Mouse (Mus musculus) megakaryocyte-erythroid progenitor cell, adult 5-6 weeks (primary cell): ENCODE results near the gene Lemd2. TPM values are rescaled to one million over a fixed set of nuclear protein-coding genes. Genes with fewer than 3 reads are reported as not detected.

ENCODE experiments used
- ATAC-seq: replicated peaks from 2 replicates; pipeline ENCODE4 v1.8.0; 2016; ENCODE audit warnings: mild to moderate bottlenecking, inconsistent platforms; ENCODE audit not compliant: severe bottlenecking, poor library complexity, low FRiP score, low TSS enrichment
- total RNA-seq, 2 experiments: library from RNA; stranded (forward) in 1 of 2; stranded (reverse) in 1 of 2; fragments of 200-1000, 215-1000 nt in 1 of 2; fragments of >200 nt in 1 of 2; fragmentation: Nextera tagmentation in 1 of 2; gene quantifications; 2 replicates each; pipeline ENCODE4 v1.2.3; 2014 to 2017

The Lemd2 gene
- total RNA-seq, 2 experiments from 2014 or later: 26.5 to 31.4 TPM

DNA sequence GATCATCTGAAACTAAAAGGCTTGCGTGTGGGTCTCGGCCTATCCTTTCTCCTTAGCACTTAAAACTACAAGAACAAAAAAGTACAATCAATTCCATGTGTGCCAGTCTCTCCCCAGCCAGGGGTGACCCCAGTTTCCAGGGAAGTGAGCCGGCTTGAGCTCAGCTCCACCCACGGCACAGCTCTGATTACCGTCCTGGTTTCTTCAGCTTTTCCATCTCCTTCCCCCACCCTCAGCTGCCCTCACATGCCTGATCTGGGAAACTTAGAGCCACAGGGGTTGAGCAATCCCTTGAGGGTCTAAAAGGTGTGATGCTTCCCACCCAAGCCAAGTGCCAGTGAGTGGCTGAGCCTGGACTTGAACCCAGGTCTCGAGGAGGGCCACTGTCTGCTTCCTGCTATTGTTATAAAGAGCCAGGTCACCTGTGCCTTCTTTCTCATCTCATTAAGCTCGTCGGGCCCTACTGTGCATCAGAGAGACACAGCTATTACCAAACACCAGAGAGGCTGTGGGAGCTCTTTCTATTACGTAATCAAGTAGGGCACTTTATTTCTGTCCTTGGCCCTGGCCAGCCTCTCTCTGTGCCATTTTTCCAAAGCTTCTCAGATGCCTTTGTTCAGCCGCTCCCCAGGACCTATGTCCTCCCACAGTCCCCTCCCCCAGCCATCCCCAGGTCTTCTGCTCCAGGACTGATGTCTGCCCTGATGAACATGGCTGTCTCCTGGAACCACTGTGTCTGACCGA, 34.1 kb downstream of the Lemd2 start:
- no peak for ATAC-seq

DNA sequence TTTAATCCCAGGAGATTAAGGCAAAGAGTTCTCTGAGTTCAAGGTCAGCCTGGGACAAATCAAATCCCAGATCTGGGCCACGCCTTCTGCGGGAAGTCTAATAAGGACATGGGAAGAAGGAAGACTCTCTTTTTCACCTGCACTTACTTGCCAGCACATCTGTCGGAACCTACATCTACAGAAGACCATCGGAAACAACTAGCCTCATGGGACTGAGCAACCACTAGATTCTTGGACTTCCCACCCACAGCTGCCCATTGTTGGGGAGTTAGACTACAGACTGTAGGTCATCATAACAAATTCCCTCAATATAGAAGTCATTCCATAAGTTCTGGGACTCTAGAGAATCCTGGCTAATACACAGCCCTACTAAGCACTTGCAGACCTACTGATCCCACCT, 35.7 kb downstream of the Lemd2 start:
- ATAC-seq: no peak

DNA sequence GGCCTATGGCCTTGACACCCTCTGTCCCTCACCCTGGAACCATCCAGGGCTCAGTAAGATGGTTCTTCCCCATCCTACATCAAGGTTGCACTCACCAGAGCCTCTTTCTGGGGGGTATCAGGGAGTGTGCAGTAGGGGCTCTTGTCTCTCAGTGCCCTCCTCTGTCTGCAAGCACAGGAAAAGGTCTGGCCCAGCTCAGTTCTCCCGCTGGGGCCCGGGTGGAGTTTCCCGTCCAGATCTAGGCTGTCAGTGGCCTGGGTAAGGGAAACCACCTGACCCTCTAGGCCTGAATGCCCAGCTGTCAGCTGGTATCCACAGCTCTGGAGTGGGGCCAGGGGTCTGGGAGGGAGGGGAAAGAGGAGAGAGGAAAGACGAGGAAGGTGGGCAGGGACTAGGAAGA, 36.7 kb downstream of the Lemd2 start, which contains the start of gene Ip6k3:
Ip6k3 (minus strand) TSS at position 251 of the 400 bp plus-strand sequence.
- ATAC-seq: no peak

DNA sequence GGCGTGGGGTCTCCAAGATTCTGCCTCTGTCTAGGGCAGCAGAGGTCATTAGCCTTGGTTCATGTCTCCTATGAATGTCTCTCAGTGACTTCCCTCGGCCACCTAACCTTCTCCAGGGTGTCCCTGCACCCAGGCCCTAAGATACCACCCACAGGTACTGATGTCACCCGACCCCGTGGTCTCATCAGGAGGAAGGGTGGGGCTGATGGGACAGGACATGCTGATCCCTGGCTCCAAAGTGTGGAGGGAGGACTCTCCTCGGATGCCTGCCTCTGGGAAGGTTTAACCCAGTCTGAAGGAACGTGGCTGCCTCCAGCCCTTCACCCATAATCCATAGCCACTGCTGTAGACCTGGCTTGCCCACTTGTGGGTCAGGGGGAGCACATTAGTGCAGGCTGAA, 37.4 kb downstream of the Lemd2 start:
- no peak for ATAC-seq

DNA sequence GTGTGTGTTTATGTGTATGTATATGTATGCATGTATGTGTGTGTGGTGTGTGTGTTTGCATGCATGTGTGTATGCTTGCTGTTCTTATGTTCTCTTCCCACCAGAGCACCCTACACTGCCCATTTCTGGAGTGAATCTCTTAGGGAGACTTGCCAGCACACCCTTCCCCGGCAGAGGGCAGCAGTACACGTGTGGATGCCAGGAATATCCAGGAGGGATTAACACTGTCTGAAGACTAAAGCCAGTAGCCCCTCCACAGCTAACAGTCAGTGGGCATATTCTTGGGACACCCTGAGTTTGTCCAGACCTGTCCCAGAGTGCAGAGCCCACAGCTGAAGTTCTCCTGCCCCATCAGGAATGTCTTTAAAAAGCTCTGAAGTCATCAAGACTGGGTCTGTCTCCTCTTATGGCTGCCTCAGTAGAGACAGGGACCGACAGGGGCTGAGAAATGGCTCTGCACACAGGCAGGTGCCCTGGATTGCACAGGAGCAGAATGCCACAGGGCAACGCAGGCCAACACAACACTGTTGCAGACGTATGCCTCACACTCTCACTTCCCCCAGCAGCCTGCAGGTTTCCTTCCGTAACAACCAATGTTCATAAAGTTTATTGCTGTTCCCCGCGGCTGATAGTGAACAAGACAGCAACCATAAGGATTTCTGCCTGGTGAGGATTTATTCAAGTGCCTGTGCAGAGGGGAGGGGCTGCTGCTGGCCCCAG, 39.1 kb downstream of the Lemd2 start:
- ATAC-seq: no peak

DNA sequence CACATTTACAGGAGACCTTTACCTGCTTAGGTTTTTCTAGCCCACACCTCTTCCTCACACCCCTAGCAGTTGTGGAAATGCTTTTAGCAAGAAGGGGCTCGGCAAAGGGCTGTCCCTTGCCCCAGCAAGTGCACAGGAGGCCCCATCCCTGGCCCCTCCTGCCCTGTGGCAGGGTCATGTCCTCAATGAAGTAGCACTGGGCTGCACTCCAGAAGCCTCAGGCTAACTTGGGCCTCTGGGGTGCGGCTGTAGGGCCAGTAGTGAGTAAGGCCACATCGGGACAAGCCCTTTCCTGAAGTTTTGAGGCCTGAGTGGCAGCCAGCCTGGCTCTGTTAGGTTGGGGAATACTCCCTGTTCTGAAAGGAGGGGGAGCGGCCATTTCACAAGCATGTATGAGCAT, 43.4 kb downstream of the Lemd2 start:
- no peak for ATAC-seq

DNA sequence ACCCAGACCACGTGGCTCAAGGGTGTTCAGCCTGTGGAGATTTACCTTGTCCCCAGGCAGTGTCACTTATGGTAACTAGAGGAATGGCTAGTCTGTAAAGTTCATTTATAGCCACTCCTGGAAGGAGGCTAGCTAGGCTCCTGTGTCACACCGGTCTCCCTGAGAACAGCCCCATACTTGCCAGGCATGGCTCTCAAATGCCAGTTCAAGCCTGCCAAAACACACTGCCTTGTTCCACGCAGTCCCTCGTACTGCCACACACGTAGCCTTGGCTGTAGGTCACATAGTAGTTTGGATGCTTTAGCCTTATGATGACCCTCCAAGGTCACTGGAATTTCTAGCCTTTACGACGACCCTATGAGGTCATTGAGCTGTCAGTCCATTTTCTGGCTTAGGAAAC, 45.1 kb downstream of the Lemd2 start:
- ATAC-seq: no peak

DNA sequence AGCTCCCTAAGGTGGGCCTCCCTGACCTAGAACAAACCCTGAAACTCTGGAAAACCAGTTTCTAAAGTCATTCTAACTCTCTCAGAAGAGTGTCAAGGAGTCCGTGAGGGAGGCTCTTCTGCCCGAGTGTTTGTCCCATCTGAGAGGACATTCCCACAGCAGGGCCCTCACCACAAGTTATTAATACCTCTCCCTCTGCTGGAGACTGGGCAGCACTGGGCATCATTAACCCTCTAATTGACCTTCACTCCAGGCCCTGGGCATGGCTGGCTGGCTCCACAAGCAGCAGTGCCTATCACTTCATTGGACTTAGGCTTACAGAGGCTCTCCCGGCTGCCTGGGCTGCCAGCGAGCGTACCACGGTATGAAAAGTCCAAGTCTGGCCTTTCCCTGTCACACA, 45.8 kb downstream of the Lemd2 start:
- no peak for ATAC-seq

DNA sequence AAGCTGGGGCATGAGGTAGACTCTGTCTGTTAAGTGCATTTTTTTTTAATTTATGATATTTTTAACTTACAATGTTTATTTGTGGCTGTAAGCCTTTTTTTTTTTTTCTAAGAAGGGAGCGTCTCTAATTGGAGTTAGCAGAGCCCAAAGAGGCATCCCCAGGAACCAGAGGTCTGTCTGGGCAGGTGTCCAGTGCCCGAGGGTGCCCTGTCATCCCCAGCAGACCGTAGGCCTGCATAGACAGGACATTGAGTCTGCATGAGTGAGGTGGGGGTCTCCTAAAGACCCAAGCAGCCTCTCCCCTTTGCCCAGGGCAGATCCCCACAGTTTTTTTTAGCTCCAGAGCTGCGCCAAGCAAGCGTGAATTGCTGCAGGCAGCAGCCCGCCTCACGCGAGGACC, 48.5 kb downstream of the Lemd2 start:
- no peak for ATAC-seq

DNA sequence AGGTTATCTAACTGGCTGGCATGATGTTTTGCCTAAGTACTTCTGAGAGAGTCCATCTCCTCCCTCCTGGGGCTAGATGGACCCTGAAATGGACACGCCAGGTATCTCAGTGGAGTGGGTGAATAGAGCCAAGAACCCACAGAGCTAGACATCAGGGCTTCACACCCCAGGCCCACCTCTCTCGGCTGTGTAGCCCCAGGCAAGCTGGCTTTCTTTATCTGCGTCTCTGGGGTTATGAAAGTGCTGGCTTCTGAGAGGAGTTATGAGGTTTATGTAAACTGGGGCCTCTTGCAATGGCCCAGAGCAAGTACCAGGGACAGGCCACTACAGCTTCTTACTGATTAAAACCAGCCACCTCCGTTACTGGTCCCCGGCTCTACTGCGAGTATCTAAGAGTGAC, 49.4 kb downstream of the Lemd2 start:
- no peak for ATAC-seq

DNA sequence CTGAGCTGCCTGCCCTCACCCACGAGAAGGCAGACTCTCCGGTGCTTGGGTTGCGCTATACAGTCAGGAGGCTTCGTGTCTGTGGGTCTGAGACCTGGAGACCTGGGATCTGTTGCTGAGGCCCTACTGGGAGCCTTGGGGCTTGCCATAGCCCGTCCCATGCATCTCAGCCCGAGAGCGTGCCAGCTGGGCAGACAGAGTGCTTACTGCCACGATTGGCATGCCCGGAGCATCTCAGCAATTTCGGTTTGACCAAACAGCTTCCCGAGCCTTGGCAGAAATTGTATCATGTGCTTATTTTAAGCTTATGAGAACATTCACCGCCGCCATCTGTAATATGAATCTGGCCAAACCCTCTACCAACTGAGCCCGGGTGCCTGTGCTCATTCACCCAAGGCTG, 50.0 kb downstream of the Lemd2 start:
- ATAC-seq: no peak

DNA sequence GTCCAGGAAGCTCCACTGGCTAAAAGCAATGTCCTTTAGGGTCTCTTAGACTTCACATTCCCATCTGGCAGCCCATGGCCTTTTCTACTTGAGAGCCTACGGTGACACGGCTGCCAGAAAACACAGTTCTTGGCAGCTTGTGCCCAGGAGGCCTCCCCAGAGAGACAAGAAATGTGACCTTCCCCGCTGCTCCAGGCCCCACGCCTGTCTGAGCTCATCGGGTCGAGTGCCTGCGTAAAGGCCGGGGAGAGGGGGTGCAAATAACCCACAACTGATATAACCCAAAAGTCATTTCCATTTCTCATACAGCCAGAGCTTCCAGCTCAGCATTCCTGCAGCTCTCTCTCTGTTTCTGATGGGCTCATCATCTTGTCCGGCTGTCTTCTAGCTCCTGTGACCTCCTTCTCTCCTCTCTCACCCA, 50.5 kb downstream of the Lemd2 start:
- ATAC-seq: no peak

DNA sequence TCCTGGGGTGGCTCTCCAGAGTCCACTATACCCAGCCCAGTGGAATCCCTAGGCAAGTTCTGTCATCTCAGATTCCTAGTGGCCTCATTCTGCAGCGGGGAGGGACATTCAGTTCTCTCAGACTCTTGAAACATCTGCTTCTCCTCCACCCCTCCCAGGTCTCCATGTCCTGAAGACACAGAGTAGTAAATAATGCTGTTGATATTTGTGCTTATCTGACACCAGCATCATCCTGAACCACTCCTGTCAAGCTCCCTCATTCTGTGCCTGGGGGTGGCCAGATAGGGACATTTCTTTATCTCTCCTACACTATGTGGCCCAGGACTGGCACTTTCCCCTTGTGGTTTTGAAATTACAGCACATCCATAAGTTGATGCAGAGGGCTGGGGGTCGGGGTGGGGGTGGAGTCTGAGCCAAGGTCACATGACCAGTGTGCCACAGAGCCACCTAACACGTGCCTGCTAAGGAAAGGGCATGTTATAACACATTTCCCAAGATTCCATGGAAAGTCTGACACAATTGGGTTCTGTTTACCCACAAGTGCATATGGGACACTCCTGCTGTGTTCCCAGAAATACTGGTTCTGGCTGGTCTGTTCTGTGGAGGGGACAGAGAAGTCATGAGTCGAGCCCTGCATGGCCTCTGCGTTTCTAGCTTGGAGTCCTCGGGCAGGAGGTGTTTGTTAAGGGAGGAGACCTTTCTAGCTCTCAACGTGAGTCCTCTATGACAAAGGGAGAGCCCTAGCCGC, 51.1 kb downstream of the Lemd2 start:
- peak; percentile 90 for ATAC-seq

DNA sequence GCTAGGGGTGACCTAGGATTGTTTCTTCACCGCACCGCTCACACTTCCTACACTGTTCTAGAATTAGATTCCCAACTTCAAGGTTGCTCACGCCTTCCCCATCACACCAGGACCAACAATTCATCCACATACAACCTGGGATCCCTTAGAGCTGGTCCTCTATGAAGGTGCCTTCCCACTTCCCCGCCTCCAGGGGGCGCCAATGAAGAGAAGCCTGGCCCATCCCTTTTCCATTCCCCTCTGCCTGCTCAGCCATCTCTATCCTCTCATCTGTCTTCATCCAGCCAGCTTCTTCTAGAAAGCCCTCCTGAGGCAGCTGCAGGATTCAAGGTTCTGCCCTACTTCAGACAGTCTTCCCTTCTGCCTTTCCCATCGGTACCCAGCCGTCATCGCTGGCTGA, 52.9 kb downstream of the Lemd2 start:
- ATAC-seq: no peak

DNA sequence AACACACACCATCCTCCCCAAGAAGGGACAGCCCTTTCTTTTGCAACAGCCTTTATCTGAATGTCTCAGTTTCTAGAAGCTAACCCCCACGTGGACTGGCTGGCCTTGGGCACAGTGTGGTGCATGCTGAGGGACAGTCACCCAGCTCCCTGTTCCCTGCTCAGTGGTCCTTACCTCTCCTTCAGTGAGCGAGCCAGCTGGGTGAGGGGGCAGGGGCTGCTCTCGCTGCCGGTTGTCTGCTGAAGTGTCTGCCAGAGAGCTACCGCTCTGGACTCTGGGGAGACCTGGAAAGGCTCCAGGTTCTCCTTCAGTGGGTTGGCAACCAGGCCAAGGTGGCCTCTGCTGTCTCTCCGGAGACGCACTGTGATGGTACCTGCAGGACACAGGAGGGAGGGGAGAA, 53.4 kb downstream of the Lemd2 start:
- no peak for ATAC-seq

DNA sequence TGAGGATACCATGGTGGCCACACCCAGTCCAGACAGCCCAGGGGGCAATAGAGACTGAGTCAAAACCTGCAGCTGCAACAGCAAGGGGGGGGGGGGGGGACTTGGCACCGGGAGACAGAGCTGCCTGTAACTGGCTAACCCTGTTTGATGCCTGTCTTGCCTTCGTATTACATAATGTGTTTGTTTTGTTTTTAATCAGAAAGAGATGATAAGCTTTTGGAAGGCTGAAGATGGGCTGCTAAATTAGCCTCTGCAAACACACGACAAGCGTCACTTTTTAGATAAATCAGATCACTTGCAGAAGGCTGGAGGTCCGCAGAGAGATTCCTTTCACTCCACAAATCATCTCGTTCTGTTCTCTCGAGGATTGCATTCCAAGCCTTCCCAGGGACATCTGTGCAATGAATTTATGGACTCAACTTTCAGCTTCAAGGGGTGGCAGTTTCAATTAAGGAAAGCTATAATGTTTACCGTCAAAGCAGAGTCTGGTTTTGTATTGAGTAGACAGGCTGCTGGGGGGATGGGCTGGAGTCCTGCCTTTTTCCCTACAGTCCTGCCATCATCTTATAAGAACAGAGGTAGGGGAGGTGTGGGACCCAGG, 57.8 kb downstream of the Lemd2 start:
- ATAC-seq: no peak

DNA sequence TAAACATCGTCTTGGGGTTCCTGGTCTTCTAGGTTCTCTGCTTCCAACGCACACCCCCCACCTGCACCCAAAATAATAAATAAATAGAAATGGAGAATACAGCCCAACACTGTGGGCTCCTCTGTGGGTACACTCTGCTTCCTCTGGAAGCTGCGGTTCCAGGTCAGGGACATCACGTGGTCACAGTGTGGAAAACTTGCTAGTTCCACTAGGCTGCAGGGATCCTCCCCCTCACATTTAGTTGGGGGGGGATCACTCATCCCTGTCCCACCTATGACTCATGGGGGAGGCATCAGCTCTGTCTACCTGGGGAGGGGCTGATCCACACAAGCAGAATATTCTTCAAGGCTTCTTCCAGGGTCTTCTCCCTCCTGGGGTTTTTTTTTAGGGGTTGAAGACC, 60.1 kb downstream of the Lemd2 start:
- no peak for ATAC-seq

DNA sequence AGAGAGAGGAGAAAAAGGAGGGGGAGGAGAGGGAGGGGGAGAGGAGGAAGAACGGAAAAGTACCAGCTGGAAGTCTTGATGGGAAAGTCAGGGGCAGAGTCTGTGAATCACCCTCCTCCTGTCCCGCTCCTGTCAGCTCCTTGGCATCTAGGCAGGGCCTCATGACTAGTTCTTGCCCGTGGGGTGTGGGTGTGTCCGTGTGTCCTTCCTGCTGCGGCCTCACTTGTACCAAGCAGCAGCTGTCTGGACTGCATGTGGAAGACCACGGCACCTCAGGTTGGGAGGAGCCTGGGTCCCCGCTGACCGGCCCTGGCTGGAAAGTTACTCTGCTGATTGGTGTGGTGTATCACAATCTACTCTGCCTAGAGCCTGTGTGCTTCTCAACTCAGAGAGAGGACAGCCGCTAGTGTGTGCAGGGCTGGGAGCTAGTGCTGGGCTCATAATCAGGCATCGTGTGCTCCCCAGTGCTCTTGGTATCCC, 62.3 kb downstream of the Lemd2 start:
- ATAC-seq: no peak

DNA sequence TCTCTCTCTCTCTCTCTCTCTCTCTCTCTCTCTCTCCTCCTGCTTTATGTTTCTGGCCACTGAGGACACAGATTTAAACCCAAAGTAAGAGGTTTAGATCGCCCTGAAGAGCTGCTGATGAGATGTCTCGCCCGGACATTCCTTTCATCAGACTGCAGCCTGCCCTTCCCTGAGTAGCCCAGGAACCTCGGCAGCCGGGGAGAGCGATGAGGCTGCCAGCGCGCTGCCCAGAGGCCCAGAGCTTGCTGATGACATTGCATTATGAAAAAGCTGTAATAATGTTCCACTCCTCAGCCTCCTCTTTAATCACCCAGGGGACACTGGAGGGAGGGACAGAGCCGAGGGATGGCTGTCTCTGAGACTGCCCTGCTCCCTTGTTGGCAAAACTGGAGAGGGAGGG, 64.0 kb downstream of the Lemd2 start:
- ATAC-seq: no peak
